Mouse (Mus musculus) heart, postnatal 0 days (tissue): ENCODE measurements around the gene Igf1r. TPM values are rescaled to one million over a fixed set of nuclear protein-coding genes. Genes with fewer than 3 reads are reported as not detected.
A peak's percentile ranks its signal among the peaks of the same experiment; 100 is the strongest.
"Not testable (repeated sequence)": the region's sequence is repeated elsewhere in the genome, so short reads cannot be mapped to it uniquely, and the experiment has no call there.

Experiments used
- ATAC-seq: fragments of 200-750 bp; cut with Nextera tagmentation; 2 replicates; pipeline ENCODE4 v1.8.0; 2017; ENCODE audit warnings: low read depth, moderate number of reproducible peaks, moderate library complexity; ENCODE audit not compliant: insufficient read depth
- DNase-seq: peaks from one replicate; pipeline ENCODE4 v3.0.0-alpha.2; 2016; ENCODE audit warnings: low spot score
- H3K27ac ChIP-seq: fragments of 300-500 bp; sonication (generic); 2 replicates; pipeline ENCODE4 v1.5.1; 2014; ENCODE audit warnings: low read depth, mild to moderate bottlenecking
- H3K27me3 ChIP-seq: fragments of 300-500 bp; sonication (generic); 2 replicates; pipeline ENCODE4 v1.6.1; 2014; ENCODE audit warnings: low read length, mixed read lengths; ENCODE audit not compliant: control insufficient read depth, insufficient read depth
- H3K36me3 ChIP-seq: fragments of 300-500 bp; sonication (generic); replicated peaks from 2 replicates; pipeline ENCODE4 v1.6.1; 2014; ENCODE audit warnings: low read length, mixed read lengths; ENCODE audit not compliant: control insufficient read depth, insufficient read depth
- H3K4me1 ChIP-seq: fragments of 300-500 bp; sonication (generic); 2 replicates; pipeline ENCODE4 v1.6.1; 2014; ENCODE audit warnings: antibody characterized with exemption; ENCODE audit not compliant: control insufficient read depth, insufficient read depth
- H3K4me2 ChIP-seq: fragments of 300-500 bp; sonication (generic); 2 replicates; pipeline ENCODE4 v1.6.1; 2014; ENCODE audit warnings: low read depth, mild to moderate bottlenecking, low read length, moderate library complexity
- H3K4me3 ChIP-seq: fragments of 300-500 bp; sonication (generic); 2 replicates; pipeline ENCODE4 v1.5.1; 2014; ENCODE audit warnings: low read depth, low read length
- H3K9ac ChIP-seq: fragments of 300-500 bp; sonication (generic); replicated peaks from 2 replicates; pipeline ENCODE4 v1.6.1; 2014; ENCODE audit warnings: low read depth, low read length, mixed read lengths
- H3K9me3 ChIP-seq: fragments of 300-500 bp; sonication (generic); replicated peaks from 2 replicates; pipeline ENCODE4 v1.6.1; 2016; ENCODE audit warnings: low read length; ENCODE audit not compliant: control insufficient read depth
- CTCF ChIP-seq: IDR thresholded peaks from 2 replicates; pipeline ENCODE4 v1.5.1; 2016; ENCODE audit warnings: antibody characterized with exemption, control low read depth, low read depth
- EP300 ChIP-seq: IDR thresholded peaks from 2 replicates; pipeline ENCODE4 v1.6.1; 2016; ENCODE audit warnings: antibody characterized with exemption, low read depth
- WGBS: fragments of 180-500 bp; shearing (Covaris S2); extraction: QIAGEN DNeasy Blood & Tissue Kit; methylation state at CpG from one replicate; pipeline ENCODE4 v1.1.7; 2014; 5-methylcytosine and 5-hydroxymethylcytosine counted together
- polyA plus RNA-seq: library from polyadenylated mRNA; unstranded; fragments of >200 nt; fragmentation: Nextera tagmentation; extraction: Ambion mirVana; gene quantifications from 2 replicates; pipeline ENCODE4 v1.2.1, GENCODE M21; 2015
- total RNA-seq: library from RNA; depleted of rRNA; stranded (reverse); fragments of >200 nt; gene quantifications from 2 replicates; pipeline ENCODE4 v1.2.3, GENCODE M21; 2014; ENCODE audit warnings: low replicate concordance; rRNA removed

Gene Igf1r
- total and polyA plus RNA-seq, 2 experiments from 2014 or later: 8.8 to 41.8 TPM

DNA sequence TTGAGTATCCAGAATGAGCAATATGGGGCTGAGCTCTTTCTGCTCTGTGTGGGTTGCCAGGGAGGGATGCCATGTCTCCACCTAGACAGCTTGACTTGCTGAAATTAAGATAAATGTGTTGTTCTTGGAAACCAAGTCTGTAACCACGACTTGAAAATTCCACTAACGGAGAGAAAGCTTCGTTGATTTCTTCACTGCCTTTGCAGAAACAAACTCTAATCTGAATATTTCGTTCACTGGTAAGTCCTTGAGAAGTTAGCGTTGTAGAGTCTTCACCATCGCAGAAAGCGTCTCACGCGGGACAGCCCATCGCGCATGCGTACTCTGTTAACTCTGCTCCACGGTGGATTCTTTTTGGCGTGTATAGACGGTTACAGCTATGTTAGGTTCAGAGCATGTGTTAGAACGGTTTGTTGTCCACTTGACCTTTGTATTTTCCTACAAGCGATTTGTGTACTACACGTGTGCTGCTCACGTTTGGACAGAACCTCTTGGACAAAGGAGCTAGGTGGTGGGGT is 327.8 kb downstream of the Igf1r start:
- ATAC-seq (no peak), DNase-seq (no peak)
- WGBS: 76% methylated on average over 19 of the region's 19 CpGs
- Histone ChIP-seq H3K4me1 (peaks cover 10% of the 10 kb centered on the region), H3K4me3 (no peak overlapping the region), H3K36me3 (no peaks in the 10 kb centered on the region), H3K27me3 (peaks cover 4% of the 10 kb centered on the region; the same call in 1 of the 2 replicates), H3K4me2 (peak overlapping the region; percentile 9; the same call in 1 of the 2 replicates), H3K9ac (no peak overlapping the region), H3K9me3 (no peaks in the 10 kb centered on the region), H3K27ac (no peak overlapping the region)
- TF ChIP-seq CTCF (no peak), EP300 (no peak)

GRCm38 (mm10) chr7:68281341-68281740 is 328.7 kb downstream of the Igf1r start:
- no peak overlapping the region for H3K4me3 ChIP-seq
- H3K27me3 ChIP-seq: peaks cover 2% of the 10 kb centered on the region; the same call in 1 of the 2 replicates
- H3K9ac ChIP-seq: no peak overlapping the region
- H3K36me3 ChIP-seq: no peaks in the 10 kb centered on the region
- DNase-seq: no peak
- no peak overlapping the region for H3K27ac ChIP-seq
- no peak overlapping the region; the same call in 1 of the 2 replicates for H3K4me2 ChIP-seq
- H3K9me3 ChIP-seq: no peaks in the 10 kb centered on the region
- WGBS: 70% methylated on average over 5 of the region's 5 CpGs
- ATAC-seq: no peak
- peaks cover 3% of the 10 kb centered on the region; the same call in 1 of the 2 replicates for H3K4me1 ChIP-seq
- TF ChIP-seq CTCF (no peak), EP300 (no peak)

GRCm38 (mm10) chr7:68282304-68283132 is 329.9 kb downstream of the Igf1r start:
- 80% methylated on average over 22 of the region's 22 CpGs for WGBS
- DNase-seq: no peak
- Histone ChIP-seq H3K9me3 (no peaks in the 10 kb centered on the region), H3K36me3 (no peaks in the 10 kb centered on the region), H3K9ac (no peak overlapping the region), H3K27ac (no peak overlapping the region; the same call in 1 of the 2 replicates), H3K4me1 (no peaks in the 10 kb centered on the region), H3K4me3 (no peak overlapping the region), H3K4me2 (no peak overlapping the region), H3K27me3 (no peaks in the 10 kb centered on the region)
- ATAC-seq: no peak
- no peak for TF ChIP-seq CTCF
- TF ChIP-seq EP300: no peak

DNA sequence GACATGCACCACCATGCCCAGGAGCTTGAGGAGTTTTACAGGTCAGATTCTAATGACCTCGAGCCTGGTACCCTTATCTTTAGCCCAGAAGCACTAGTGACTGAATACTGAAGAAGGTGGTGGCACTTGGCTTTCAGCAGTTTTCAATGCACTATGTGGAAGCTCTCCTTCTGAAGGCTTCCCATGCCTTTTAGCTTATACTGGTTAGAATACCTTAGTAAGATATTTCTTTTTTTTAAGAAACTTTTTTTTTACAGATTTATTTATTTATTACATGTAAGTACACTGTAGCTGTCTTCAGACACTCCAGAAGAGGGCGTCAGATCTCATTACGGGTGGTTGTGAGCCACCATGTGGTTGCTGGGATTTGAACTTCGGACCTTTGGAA is 330.5 kb downstream of the Igf1r start:
- not testable (repeated sequence) for H3K36me3 ChIP-seq, ATAC-seq, H3K9ac ChIP-seq, DNase-seq, H3K9me3 ChIP-seq, H3K4me2 ChIP-seq, H3K4me1 ChIP-seq, H3K27me3 ChIP-seq, H3K4me3 ChIP-seq, H3K27ac ChIP-seq
- WGBS: 63% methylated on average over 4 of the region's 4 CpGs

Other genes with a start within 250 kb of the Igf1r start
- 0.43 and 17.2 TPM in 2 replicates for gene Synm, start 193.1 kb upstream of the Igf1r start, total RNA-seq
- 1.1 and 1.5 TPM in 2 replicates for gene Synm, start 193.1 kb upstream of the Igf1r start, polyA plus RNA-seq